Mouse (Mus musculus) olfactory bulb, adult 2 months (tissue): ENCODE results near the gene Mgmt.

ENCODE experiments used
- CTCF ChIP-seq: fragments of 200-500 bp; IDR thresholded peaks from 2 replicates; pipeline ENCODE4 v1.5.1; 2012; ENCODE audit warnings: low read depth, mild to moderate bottlenecking, low read length, moderate library complexity; ENCODE audit not compliant: insufficient read depth
- POLR2A ChIP-seq: fragments of 200-500 bp; IDR thresholded peaks from 2 replicates; pipeline ENCODE4 v1.6.1; 2012; ENCODE audit warnings: mild to moderate bottlenecking, low read depth, low read length, moderate library complexity; ENCODE audit not compliant: insufficient read depth

GRCm38 (mm10) chr7:137131957-137132356, 237.5 kb downstream of the Mgmt start:
- TF ChIP-seq POLR2A (no peak), CTCF (no peak)
